Mouse (Mus musculus): Measurements from ENCODE around the gene Cdan1. TPM values are rescaled to one million over a fixed set of nuclear protein-coding genes. Genes with fewer than 3 reads are reported as not detected.

The Cdan1 gene
- total RNA-seq, 2 experiments from 2014 or later: 5.4 to 12.5 TPM

DNA sequence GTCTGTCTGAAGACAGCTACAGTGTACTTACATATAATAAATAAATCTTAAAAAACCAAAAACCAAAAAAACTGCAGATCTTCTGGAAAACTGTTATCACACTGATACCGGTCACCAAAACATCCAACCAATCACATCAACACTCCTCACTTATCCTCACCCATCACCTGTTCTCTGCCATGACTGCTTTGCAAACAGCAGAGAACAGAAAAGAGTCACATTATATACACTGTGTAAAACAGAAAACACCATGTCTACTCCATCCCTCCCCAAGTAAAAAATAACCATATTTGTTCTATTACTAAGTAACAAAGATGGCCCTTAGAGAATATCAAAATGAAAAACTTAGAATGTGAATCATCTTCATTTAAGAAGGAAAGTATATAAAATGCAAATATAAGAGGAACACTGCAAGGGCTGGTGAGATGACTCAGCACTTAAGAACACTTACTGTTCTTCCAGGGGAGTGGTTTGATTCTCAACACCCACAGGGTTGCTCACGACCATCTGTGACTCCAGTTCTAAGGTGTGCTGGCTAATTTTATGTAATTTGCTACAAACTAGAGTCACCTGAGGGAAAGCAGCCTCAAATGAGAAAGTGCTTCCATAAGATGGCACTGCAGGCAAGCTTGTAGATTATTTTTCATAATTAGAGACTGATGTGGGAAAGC is 79.5 kb downstream of the Cdan1 start:
- ATAC-seq (replicated peaks; ENCODE audit: low FRiP score, poor library complexity, severe bottlenecking): 0 out of 2 replicates have a peak, but pooled peaks have one; percentile 56

DNA sequence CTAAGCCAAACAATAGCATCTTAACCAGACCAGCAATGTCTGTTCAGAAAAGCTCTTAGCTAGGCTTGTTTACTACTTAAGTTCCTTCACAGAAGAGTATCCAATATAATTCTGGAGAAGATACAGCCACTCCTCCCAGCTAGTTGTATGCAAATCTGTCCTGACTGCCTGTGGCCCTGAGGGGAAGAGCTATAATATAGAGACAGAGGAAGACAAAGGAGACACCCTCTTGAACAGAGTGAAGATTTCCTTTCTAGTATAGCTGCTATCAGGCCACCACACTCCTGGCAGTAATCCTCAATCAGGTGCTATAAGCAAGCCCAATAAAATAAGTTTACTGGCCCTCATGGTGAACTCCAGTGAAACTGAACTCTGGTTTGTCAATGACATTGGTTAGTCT is 88.0 kb downstream of the Cdan1 start:
- no peak for ATAC-seq (replicated peaks; ENCODE audit: low FRiP score, poor library complexity, severe bottlenecking)

DNA sequence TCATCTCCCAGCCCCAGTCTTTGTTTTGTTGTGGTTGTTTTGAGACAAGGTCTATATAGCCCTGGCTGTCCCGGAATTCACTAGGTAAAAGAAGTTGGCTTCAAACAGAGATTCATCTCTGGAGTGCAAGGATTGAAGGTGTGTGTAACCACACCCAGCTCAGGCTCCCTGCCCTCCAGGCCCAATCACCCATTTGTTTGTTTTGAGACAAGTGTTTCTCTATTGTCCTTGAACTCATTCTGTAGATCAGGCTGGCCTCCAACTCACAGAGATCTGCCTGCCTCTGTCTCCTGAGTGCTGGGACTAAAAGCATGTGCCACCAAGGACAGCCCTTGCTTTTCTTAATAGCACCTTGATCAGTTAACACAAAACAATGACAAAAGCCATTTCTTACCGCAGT is 101.9 kb downstream of the Cdan1 start:
- ATAC-seq (replicated peaks; ENCODE audit: low FRiP score, poor library complexity, severe bottlenecking): no peak

DNA sequence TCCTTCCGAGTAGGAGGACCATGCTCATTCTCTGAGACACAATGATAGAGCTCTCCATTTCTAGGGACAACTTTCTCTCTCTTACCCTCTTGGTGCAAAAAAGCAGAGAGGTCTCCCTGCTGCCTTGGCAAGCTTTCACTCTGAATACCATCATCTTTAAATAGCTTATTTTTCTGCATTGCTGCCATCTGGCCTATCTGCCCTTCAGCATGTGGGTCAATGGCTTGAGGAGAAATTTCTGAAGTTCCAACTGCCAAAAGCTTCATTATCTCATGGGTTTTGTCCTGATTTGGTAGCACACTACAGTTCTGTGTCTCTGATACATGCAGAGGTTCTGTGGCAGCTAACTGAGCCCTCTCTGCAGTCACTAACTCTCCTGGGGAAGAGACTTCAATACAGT is 104.4 kb downstream of the Cdan1 start:
- no peak for ATAC-seq (replicated peaks; ENCODE audit: low FRiP score, poor library complexity, severe bottlenecking)

DNA sequence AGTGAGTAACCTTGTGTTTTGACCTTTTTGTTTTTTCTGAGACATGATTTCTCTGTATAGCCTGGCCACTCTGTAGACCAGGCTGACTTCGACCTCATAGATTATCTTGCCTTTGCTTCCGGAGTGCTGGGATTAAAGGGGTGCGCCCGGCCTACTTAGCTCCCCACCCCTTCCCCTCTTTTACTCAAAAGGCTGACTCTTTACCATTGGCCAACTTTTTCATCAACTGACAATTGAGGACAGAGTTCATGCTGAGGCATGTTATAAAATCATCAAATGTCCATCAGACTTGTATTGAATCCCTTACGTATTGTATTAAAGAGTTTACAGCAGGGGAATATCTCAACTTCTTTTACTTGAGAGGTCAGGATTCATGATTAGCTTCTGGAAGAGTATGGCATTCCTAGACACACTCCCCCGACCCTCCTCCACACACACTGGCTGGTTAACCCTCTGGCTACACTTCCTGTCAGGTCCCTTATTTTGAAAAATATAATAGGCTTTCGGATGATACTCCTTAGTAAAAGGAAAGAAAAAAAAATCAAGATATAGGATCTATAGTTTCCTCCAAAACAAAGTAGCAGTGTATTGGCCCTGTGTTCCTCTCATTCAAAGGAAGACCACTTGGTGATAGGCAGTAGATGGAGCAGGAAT is 117.9 kb downstream of the Cdan1 start:
- no peak for ATAC-seq (replicated peaks; ENCODE audit: low FRiP score, poor library complexity, severe bottlenecking)

DNA sequence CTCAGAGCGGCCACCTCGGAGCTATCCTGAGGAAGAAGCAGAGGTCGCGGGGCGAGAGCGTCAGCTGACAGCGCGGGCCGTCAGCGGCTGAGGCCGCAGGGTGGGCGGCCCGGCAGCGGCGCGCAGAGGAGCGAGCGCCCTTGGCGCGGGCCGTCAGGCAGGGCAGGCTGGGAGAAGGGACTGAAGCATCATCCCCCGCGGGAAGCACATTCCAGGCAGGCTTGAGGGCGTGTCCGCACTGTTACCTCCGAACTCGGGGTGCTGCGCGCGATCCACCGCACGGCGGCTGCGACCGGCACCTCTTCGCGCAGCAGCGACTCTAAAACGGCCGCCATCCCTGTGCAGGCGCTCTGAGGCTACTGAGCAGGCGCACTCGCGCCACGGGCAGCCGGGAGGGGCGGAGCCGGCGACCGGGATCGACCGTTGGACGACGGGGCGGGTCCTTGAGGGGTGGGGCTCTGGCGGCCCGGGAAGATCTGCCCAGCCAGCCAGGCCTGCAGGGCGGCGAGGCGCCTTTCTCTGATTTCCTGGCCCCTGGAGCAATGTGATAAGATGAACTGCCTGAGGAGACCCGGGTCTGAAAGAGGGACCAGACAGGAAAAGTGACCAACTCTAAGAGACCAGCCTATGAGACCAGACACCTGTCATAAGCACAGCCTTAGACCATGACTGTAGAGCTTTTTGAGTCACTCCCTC is 118.6 kb downstream of the Cdan1 start:
- peak; percentile 91 for ATAC-seq (replicated peaks; ENCODE audit: low FRiP score, poor library complexity, severe bottlenecking)

DNA sequence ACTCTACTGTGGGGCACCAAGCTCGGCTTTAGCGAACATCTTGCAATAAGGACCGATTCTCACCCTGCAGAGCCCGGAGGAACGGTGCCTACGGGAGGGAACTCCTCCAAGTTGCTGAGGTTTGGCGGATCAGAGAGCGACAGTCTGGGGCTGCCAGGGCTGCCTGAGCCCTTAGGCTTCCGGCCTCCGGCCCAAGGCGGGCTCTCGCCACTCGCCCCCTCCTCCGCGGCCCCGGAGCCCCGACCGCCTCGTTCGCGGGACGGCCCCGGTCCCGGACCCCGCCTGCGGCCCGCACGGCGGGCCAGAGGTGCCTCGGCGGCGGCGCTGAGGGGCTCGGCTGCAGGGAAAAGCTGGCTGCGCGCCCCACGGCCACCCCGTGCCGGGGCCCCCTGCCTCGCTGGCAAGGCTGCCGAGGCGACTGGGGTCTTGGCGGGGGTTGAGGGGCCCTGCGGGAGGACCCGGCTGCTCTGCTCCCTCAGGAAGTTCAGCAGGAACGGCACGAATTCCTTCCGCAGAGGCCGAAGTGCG is 119.2 kb downstream of the Cdan1 start:
- ATAC-seq (replicated peaks; ENCODE audit: low FRiP score, poor library complexity, severe bottlenecking): peak; percentile 21

DNA sequence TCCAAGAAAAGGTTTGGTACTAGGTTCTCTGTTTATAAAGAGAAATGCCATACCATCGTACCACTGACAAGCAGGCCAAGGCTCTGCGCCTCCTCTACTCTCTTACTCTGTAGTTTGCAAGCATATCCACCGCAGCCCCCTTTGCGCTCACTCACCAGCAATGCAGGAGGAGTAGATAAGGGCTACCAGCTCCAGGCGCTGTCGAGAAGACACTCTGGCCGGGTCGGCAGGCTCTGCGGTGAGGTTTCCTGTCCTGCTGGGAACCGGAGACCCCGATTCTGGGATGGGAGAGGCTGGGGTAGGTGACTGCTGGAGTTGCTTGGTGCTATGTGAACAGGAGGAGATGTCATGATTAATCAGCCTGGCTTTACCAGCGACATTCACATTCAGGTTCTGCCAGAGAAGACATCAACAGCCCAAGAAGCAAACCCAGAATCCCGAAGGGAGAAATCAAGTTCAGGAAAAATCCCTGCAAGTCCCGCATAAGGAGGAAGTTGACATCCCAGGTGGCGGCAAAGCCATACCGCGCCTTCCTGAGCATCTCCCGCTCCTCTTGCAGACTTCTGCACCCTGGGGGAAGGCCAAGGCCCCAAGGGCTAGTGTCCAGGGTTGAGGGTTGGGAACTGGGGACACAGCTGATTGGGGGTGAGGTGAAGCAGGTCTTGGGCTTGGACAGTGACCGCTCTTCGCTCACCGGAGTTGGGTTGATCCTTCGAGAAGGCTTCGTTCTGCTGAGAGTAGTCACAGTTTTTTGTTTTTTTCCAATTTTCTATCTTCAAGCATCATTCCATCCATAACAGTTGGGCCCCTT is 119.9 kb downstream of the Cdan1 start:
- peak; percentile 56 for ATAC-seq (replicated peaks; ENCODE audit: low FRiP score, poor library complexity, severe bottlenecking)

DNA sequence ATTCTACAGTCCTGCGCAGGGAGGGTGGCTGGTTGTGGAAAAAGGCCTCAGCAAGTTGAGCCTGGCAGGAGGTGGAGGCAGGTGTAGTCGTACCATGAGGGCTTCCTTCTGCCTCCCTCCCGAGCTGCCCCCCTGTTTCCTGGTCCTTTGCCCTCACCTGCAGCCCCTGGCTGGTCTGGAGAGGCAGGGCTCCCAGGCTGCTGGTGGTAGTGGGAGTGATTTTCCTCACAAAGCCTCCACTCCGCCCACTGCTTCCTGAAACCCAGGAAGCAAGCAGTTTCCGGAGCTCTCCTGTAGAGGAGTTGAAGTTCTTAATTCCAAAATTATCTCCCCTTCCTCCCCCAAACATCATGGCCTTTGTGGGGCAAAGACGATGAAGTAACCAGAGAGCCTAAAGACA is 125.8 kb downstream of the Cdan1 start:
- ATAC-seq (replicated peaks; ENCODE audit: low FRiP score, poor library complexity, severe bottlenecking): no peak

DNA sequence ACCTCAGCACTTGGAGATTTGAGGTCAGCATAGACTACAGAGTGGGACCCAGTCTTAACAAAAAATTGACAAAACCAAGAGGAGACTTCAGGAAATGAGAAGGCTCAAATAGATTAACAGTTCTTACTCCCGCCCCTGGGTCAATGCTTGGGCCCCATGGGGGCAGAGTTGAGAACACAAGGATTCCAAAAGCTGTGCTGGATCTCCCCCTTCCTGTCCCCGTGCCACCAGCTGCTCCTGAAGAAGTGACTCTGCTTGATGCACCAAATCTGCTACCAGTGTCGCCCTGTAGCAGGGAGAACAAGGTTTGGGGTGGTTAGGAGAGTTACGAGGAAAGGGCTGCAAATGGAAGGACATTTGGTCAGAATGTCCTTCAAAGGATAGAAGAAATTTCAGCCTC is 126.3 kb downstream of the Cdan1 start:
- ATAC-seq (replicated peaks; ENCODE audit: low FRiP score, poor library complexity, severe bottlenecking): no peak

DNA sequence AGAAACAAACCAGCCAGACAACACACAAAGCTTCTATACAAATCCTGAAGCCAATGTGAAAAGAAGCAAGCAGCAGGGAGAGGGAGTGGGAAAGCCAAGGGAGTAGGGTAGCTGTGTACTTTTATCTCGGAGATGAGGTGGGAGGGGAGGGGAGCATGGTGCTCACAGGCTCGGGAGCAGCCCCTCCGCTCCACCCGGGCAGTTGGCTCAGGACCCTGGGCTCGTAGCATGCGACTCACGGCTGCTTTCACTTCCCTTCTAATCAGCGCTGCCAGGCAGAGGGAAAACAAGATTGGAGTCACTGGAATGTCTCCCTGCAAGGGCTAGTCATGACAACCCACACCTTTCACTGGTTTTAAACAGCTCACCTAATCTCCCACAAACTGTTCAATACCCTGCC is 127.4 kb downstream of the Cdan1 start:
- ATAC-seq (replicated peaks; ENCODE audit: low FRiP score, poor library complexity, severe bottlenecking): no peak

DNA sequence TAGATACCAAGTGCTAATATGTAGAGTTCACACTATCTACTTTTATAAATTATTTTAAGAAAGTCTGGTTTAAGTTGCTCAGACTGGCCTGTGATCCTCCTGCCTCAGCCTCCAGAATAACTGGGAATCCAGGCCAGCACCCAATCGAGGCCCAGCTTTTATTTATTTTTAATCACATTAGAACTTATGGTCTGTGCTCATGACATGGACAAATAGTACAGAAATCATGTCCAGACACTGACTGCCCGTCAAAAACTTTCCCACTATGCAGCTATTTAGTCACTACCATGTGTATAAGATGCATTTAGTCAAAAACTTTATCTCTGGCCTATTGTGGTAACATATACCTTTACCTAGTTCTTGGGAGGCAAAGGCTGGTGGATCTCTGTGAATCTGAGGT is 128.0 kb downstream of the Cdan1 start:
- no peak for ATAC-seq (replicated peaks; ENCODE audit: low FRiP score, poor library complexity, severe bottlenecking)

DNA sequence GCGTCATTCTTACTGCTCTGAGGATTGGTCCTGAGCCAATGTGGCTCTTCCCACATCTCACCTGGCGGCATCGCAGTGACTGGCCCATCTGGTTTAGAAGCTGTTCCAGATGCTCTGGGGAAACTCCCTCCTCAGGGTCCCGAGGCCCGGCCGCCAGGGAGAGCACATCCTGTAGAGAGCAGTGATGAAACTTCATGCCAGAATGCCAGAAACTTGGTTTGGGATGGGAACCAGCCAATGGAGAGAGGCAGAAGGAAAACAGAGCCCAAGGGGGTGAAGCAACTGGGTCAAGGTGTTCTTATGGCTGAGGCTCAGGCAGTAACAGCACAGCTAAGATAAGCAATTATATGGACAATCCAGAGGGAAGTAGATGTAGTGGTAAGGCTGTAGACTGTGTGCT is 129.1 kb downstream of the Cdan1 start:
- no peak for ATAC-seq (replicated peaks; ENCODE audit: low FRiP score, poor library complexity, severe bottlenecking)

DNA sequence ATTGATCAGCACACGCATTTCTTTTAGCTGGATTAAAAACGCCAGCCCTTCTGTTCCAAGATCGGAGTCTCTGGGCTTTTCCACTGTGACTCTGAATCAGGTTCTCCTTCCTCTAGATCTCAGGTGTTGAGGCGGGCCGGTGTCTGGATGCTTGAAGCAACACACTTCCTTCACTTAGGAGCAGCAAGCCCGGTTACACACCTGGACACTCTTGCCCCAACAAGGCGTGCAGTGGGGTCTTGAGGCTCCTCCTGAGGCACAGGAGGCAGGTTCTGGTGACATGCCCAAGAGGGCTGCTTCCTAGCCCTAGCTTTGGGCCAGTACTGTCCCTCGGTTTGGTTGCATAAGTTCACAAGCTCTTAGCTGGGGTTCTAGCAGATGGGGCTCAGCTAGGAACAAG is 131.4 kb downstream of the Cdan1 start:
- ATAC-seq (replicated peaks; ENCODE audit: low FRiP score, poor library complexity, severe bottlenecking): no peak

DNA sequence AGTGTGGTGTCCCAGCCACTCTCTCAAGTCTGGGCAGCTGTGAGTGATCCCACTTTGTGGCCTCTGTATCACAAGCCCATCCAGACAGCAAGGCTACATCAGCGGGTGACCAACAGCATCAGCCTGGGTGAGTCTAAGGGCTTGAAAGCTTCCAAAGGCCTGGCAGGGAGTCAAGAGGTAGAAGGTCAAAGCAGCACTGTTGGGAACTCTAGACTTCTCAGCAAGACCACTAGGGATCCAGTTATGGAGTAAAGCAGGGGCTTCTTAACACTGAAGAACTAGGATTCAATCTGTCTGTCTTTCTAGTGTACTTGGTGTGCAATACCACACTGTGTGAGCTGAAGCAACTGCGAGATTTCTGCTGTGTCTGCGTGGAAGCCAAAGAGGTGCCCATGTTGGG is 136.5 kb downstream of the Cdan1 start:
- ATAC-seq (replicated peaks; ENCODE audit: low FRiP score, poor library complexity, severe bottlenecking): no peak

DNA sequence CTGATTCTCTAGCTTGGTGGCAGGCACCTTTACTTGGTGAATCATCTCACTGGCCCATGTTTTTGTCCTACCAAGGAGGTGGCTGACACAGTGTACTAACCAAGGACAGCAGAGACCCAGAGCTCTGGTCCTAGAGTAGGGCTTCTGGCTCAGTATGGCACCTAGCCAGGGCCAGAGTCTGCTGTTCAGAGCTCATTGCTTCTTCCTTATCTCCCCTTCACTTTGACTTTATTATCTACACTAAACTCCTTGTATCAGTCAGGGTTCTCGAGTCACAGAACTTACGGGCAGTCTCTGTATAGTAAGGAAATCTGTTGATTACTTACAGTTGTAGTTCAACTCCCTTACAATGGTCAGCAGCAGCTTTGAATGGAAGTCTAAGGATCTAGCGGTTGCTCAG is 139.0 kb downstream of the Cdan1 start:
- no peak for ATAC-seq (replicated peaks; ENCODE audit: low FRiP score, poor library complexity, severe bottlenecking)

DNA sequence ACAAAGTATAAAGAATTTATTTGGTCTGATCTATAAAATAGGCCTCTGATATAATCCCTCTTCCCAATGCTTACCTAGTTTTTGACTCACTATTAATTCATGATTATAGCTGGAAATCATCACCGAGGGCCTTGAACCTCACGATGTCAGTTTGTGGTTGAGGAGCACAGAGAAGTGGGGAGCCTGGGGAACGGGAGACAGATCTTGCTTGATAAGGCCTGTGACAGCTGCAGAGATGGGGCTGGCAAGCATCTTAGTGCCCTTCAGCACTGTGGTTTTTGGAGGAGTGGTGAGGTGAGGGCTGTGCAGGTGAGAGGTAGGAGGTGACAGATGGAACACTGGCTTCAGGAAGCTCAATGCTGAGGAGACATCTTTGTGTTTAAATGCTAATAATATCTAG is 139.8 kb downstream of the Cdan1 start:
- no peak for ATAC-seq (replicated peaks; ENCODE audit: low FRiP score, poor library complexity, severe bottlenecking)

DNA sequence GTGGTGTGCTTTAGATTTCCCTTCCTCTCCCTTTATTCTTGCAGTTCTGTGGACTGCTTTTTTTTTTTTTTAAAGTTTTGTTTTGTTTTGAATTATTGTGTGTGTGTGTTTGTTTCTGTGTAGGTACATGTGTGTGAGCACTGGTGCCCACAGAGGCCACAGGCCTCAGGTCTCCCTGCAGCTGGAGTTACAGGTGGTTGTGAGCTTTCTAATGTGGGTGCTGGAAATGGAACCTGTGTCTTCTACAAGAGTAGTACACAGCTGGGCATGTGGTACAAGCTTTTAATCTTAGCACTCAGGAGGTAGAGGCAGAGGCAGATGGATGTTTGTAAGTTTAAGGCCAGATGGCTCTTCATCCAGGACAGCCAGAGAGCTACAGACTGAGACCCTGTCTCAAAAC is 142.9 kb downstream of the Cdan1 start:
- ATAC-seq (replicated peaks; ENCODE audit: low FRiP score, poor library complexity, severe bottlenecking): no peak

DNA sequence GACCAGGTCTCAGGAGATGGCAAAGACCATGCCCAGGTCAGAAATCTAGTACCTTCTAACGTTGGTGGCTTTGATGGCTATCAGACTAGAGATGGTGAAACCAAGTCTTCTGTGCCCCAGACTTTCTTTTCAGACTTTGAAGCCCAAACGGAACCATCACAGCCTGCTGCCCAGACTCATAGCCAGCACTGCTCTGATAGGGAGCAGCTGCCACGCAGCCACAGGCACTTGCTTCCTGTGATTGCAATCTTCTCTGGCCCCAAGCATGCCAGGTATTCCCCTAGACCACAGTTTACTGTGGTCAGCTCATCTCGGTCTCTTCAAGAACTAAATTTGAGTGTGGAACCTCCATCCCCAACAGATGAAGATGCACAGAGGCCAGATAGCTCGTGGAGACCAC is 147.3 kb downstream of the Cdan1 start:
- ATAC-seq (replicated peaks; ENCODE audit: low FRiP score, poor library complexity, severe bottlenecking): no peak

DNA sequence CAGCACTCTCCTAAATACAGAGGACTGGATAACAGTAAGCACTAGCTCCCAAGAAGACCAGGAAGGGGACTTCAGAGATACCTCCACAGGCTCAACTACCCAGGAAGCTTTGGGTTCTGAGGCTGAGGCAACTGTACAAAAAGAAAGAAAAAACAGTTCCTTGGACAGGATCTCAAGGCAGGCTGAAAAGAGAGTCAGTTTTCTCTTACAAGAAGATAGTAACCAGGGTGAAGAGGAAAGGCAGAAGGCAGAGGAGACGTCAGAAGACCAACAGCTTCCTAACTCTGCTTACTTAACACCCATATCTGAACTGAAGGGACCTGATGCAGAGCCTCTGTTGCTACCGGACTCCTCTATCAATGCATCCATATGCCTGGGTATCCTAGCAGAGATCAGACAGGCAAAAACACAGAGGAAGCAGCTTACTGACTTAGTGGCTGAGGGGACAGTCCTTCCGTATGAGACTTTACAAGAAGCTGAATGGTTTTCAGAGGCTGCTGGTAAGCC is 149.5 kb downstream of the Cdan1 start:
- no peak for ATAC-seq (replicated peaks; ENCODE audit: low FRiP score, poor library complexity, severe bottlenecking)
